Comparison of ENCODE assay signal across 8 mouse cellular contexts in the genomic region with DNA sequence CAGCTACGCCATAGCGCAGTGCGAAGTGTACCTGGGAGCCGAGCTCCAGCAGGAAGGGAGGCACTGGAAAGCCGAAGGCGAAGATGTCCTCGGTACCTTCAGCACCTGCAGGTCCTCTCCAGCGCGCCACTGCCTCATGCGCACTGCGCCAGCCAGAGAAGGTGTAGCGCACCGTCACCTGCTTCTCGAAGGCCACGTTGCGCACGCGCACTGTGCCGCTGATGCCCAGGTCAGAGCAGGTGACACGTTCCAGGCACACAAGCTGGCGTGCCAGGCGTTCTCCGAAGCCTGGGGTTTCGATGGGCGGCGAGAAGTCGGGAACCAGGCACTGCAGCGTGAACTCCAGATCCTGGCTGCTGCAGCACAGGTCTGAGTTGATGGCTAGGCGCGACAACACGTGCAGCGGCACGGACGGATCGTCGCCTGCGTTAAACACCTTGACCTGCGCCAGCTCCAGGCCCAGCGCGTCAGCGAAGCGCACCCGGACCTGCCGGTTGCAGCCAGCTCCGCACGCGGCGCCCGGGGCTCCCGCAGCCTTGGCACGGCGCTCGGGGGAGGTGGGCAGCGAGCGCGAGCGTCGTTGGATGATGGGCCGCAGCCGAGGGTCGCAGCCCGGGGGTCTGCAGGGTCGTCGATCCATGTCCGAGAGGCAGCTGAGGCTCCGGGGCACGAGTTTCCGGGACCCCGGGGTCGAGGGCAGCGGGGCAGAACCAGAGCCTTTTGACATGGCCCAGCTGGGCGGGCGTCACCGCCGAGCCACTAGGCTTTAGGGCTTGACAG. TPM values are rescaled to one million over a fixed set of nuclear protein-coding genes. Genes with fewer than 3 reads are reported as not detected.
A peak's percentile ranks its signal among the peaks of the same experiment; 100 is the strongest.
DNase-seq lines count a peak whose midpoint lies in the region; TF ChIP-seq lines count a peak whose summit lies in the region.

No protein-coding gene starts in this region.

- peaks cover 6% of the 10 kb centered on the region; the same call in 1 of the 2 replicates for H3K4me1 ChIP-seq in embryonic fibroblast, embryonic 13.5 days (ENCODE audit: control insufficient read depth, insufficient read depth, low read length)
- peaks cover 42% of the 10 kb centered on the region for H3K4me1 ChIP-seq in limb, embryonic 10.5 days

- intact Hi-C loops in gastrocnemius, postnatal 36 days (cut with DNase I): no loop called here

- peak overlapping the region; percentile 24 for H3K27ac ChIP-seq in embryonic fibroblast, embryonic 13.5 days (ENCODE audit: insufficient read depth, low read length)
- H3K27ac ChIP-seq in limb, embryonic 10.5 days: peak overlapping the region; percentile 85

- no peak for TF ChIP-seq POLR2A in embryonic fibroblast, embryonic 13.5 days (IDR thresholded peaks at IDR 0.05; ENCODE audit: low read depth, low read length)

- peaks cover 10% of the 10 kb centered on the region for H3K36me3 ChIP-seq in limb, embryonic 10.5 days

- TF ChIP-seq CTCF in embryonic fibroblast, embryonic 13.5 days (IDR thresholded peaks at IDR 0.05; ENCODE audit: borderline replicate concordance, insufficient read depth, low read length): no peak

- peaks cover 27% of the 10 kb centered on the region for H3K27me3 ChIP-seq in limb, embryonic 10.5 days (ENCODE audit: low read depth, poor library complexity, severe bottlenecking)

- H3K9me3 ChIP-seq in limb, embryonic 10.5 days (replicated peaks): no peaks in the 10 kb centered on the region

- H3K4me3 ChIP-seq in embryonic fibroblast, embryonic 13.5 days (ENCODE audit: insufficient read depth, low read length): peak overlapping the region; percentile 45
- H3K4me3 ChIP-seq in limb, embryonic 10.5 days: peak overlapping the region; percentile 86

- 15% methylated on average over 75 of the region's 75 CpGs for WGBS in limb, embryonic 10.5 days

- DNase-seq in gastrocnemius, adult 18-20 months (ENCODE audit: low spot score): peak; percentile 4
- no peak for DNase-seq in gastrocnemius, postnatal 36 days
- peak; percentile 74 for DNase-seq in ZHBTc4 (ENCODE audit: low read depth, low spot score)
- DNase-seq in heart, postnatal 4 days: peak; percentile 49
- DNase-seq in limb, embryonic 10.5 days (ENCODE audit: low spot score): no peak
- DNase-seq in right cerebral cortex, adult 18-20 months: peak; percentile 54
- no peak for DNase-seq in spleen, postnatal 36 days (ENCODE audit: low spot score in 2 of 2)

RNA-seq across cellular contexts. Expression of gene Ppp1r3d, which starts 0.6 kb away (rescaled TPM):
- 1 to 10 TPM; 2.5 to 4.1 TPM for total RNA-seq in gastrocnemius, adult 18-20 months (2021)
- 1 to 10 TPM; 2.4 to 4.9 TPM for total RNA-seq in gastrocnemius, postnatal 36 days (2021)
- polyA plus RNA-seq in embryonic fibroblast, embryonic 13.5 days (2011; ENCODE audit: insufficient read length, low read depth, missing spikeins): 4.0 and 5.5 TPM in 2 replicates
- 10 to 100 TPM; 25.1 to 25.9 TPM for total RNA-seq in heart, postnatal 4 days (2021)
- 1.6 and 2.3 TPM in 2 replicates for polyA plus RNA-seq in limb, embryonic 10.5 days (2016; fragmentation: Nextera tagmentation; extraction: Ambion mirVana)

RNA-seq across cellular contexts. Expression of gene Fam217b, which starts 0.7 kb away (rescaled TPM):
- 1 to 10 TPM; 2.2 to 2.6 TPM for total RNA-seq in gastrocnemius, adult 18-20 months (2021)
- 1 to 10 TPM; 1.9 to 2.4 TPM for total RNA-seq in gastrocnemius, postnatal 36 days (2021)
- 11.4 and 11.6 TPM in 2 replicates for polyA plus RNA-seq in embryonic fibroblast, embryonic 13.5 days (2011; ENCODE audit: insufficient read length, low read depth, missing spikeins)
- total RNA-seq in heart, postnatal 4 days (2021): 10 to 100 TPM; 12.6 to 14.0 TPM
- 3.9 and 5.4 TPM in 2 replicates for polyA plus RNA-seq in limb, embryonic 10.5 days (2016; fragmentation: Nextera tagmentation; extraction: Ambion mirVana)

RNA-seq across cellular contexts. Expression of gene Sycp2, which starts 6.2 kb away (rescaled TPM):
- under 1 TPM in 1 of 2 experiments, not detected in 1; 0.09 TPM for total RNA-seq in gastrocnemius, adult 18-20 months (2021)
- under 1 TPM; 0.05 to 0.18 TPM for total RNA-seq in gastrocnemius, postnatal 36 days (2021)
- 0.50 and 1.1 TPM in 2 replicates for polyA plus RNA-seq in embryonic fibroblast, embryonic 13.5 days (2011; ENCODE audit: insufficient read length, low read depth, missing spikeins)
- 1 to 10 TPM; 2.1 to 3.1 TPM for total RNA-seq in heart, postnatal 4 days (2021)
- 0.04 and 0.09 TPM in 2 replicates for polyA plus RNA-seq in limb, embryonic 10.5 days (2016; fragmentation: Nextera tagmentation; extraction: Ambion mirVana)

RNA-seq across cellular contexts. Expression of gene Cdh26, which starts 16.7 kb away (rescaled TPM):
- not detected for total RNA-seq in gastrocnemius, adult 18-20 months (2021)
- total RNA-seq in gastrocnemius, postnatal 36 days (2021): not detected
- 0.90 and 2.3 TPM in 2 replicates for polyA plus RNA-seq in embryonic fibroblast, embryonic 13.5 days (2011; ENCODE audit: insufficient read length, low read depth, missing spikeins)
- total RNA-seq in heart, postnatal 4 days (2021): under 1 TPM; 0.12 to 0.25 TPM
- polyA plus RNA-seq in limb, embryonic 10.5 days (2016; fragmentation: Nextera tagmentation; extraction: Ambion mirVana): 0.50 and 0.69 TPM in 2 replicates

Comparison
In these comparisons a context has a peak if more than half of its experiments do, and no peak if none do; other contexts are left out.
1. DNase-seq: peak in gastrocnemius, adult 18-20 months (single experiment), ZHBTc4 (single experiment), heart, postnatal 4 days (single experiment) and right cerebral cortex, adult 18-20 months (single experiment); none in gastrocnemius, postnatal 36 days (0 of 2), limb, embryonic 10.5 days (single experiment) and spleen, postnatal 36 days (0 of 2).
2. RNA of gene Ppp1r3d, which starts 0.6 kb away (total RNA-seq): 25.1 to 25.9 TPM in heart, postnatal 4 days; 2.4 to 4.9 TPM in gastrocnemius, postnatal 36 days and 2.5 to 4.1 TPM in gastrocnemius, adult 18-20 months; every median in the first group is over 4 times any median in the second.